Mouse (Mus musculus): ENCODE data around the gene Prkd2. TPM values are rescaled to one million over a fixed set of nuclear protein-coding genes. Genes with fewer than 3 reads are reported as not detected.

The Prkd2 gene
- polyA plus RNA-seq, 1 experiment, result 363 TPM

- H3K36me3 ChIP-seq (ENCODE audit: control insufficient read depth, insufficient read depth, low read length), result peaks cover 96% of the 10 kb centered on the region
Measured at GRCm38 (mm10) chr7:16867488-16867887, 24.8 kb downstream of the Prkd2 start.

GRCm38 (mm10) chr7:16869497-16869896 is 26.8 kb downstream of the Prkd2 start:
- Histone ChIP-seq H3K4me1 (replicated peaks; ENCODE audit: control insufficient read depth, insufficient read depth, low read length) (peaks cover 8% of the 10 kb centered on the region), H3K36me3 (ENCODE audit: control insufficient read depth, insufficient read depth, low read length) (peaks cover 76% of the 10 kb centered on the region), H3K4me3 (ENCODE audit: control insufficient read depth, insufficient read depth, low read length) (no peak overlapping the region), H3K27ac (ENCODE audit: control insufficient read depth, insufficient read depth, low read length) (no peak overlapping the region), H3K27me3 (ENCODE audit: control insufficient read depth, insufficient read depth, low read length) (no peaks in the 10 kb centered on the region)
- no peak for DNase-seq
- 95% methylated on average over 16 of the region's 16 CpGs for WGBS
- TF ChIP-seq CTCF (IDR thresholded peaks at IDR 0.05; ENCODE audit: borderline replicate concordance, control insufficient read depth, extremely low read depth, insufficient read depth, low read length, poor library complexity) (no peak), POLR2A (IDR thresholded peaks at IDR 0.05; ENCODE audit: control insufficient read depth, extremely low read depth, insufficient read depth, low read length, poor library complexity) (no peak)

More at GRCm38 (mm10) chr7:16867488-16867887, 24.8 kb downstream of the Prkd2 start:
- H3K27ac ChIP-seq (ENCODE audit: control insufficient read depth, insufficient read depth, low read length), result no peak overlapping the region
- WGBS, result 97% methylated on average over 3 of the region's 3 CpGs
- no peak for DNase-seq
- TF ChIP-seq POLR2A (IDR thresholded peaks at IDR 0.05; ENCODE audit: control insufficient read depth, extremely low read depth, insufficient read depth, low read length, poor library complexity) (no peak), CTCF (IDR thresholded peaks at IDR 0.05; ENCODE audit: borderline replicate concordance, control insufficient read depth, extremely low read depth, insufficient read depth, low read length, poor library complexity) (no peak)
- H3K27me3 ChIP-seq (ENCODE audit: control insufficient read depth, insufficient read depth, low read length), result no peaks in the 10 kb centered on the region
- no peak overlapping the region for H3K4me3 ChIP-seq (ENCODE audit: control insufficient read depth, insufficient read depth, low read length)
- H3K4me1 ChIP-seq (replicated peaks; ENCODE audit: control insufficient read depth, insufficient read depth, low read length), result no peaks in the 10 kb centered on the region

- Histone ChIP-seq H3K36me3 (ENCODE audit: control insufficient read depth, insufficient read depth, low read length) (peaks cover 55% of the 10 kb centered on the region), H3K27ac (ENCODE audit: control insufficient read depth, insufficient read depth, low read length) (no peak overlapping the region), H3K4me3 (ENCODE audit: control insufficient read depth, insufficient read depth, low read length) (no peak overlapping the region), H3K27me3 (ENCODE audit: control insufficient read depth, insufficient read depth, low read length) (no peaks in the 10 kb centered on the region), H3K4me1 (replicated peaks; ENCODE audit: control insufficient read depth, insufficient read depth, low read length) (peaks cover 16% of the 10 kb centered on the region)
- 96% methylated on average over 10 of the region's 10 CpGs for WGBS
- no peak for TF ChIP-seq POLR2A (IDR thresholded peaks at IDR 0.05; ENCODE audit: control insufficient read depth, extremely low read depth, insufficient read depth, low read length, poor library complexity)
- TF ChIP-seq CTCF (IDR thresholded peaks at IDR 0.05; ENCODE audit: borderline replicate concordance, control insufficient read depth, extremely low read depth, insufficient read depth, low read length, poor library complexity), result no peak
- no peak for DNase-seq
Measured at GRCm38 (mm10) chr7:16871600-16871999, 28.9 kb downstream of the Prkd2 start.

- TF ChIP-seq POLR2A (IDR thresholded peaks at IDR 0.05; ENCODE audit: control insufficient read depth, extremely low read depth, insufficient read depth, low read length, poor library complexity) (no peak), CTCF (IDR thresholded peaks at IDR 0.05; ENCODE audit: borderline replicate concordance, control insufficient read depth, extremely low read depth, insufficient read depth, low read length, poor library complexity) (no peak)
- H3K27me3 ChIP-seq (ENCODE audit: control insufficient read depth, insufficient read depth, low read length), result no peaks in the 10 kb centered on the region
- no peak for DNase-seq
- 97% methylated on average over 9 of the region's 9 CpGs for WGBS
- no peak overlapping the region for H3K4me3 ChIP-seq (ENCODE audit: control insufficient read depth, insufficient read depth, low read length)
- H3K27ac ChIP-seq (ENCODE audit: control insufficient read depth, insufficient read depth, low read length), result no peak overlapping the region
- H3K4me1 ChIP-seq (replicated peaks; ENCODE audit: control insufficient read depth, insufficient read depth, low read length), result peaks cover 20% of the 10 kb centered on the region
- H3K36me3 ChIP-seq (ENCODE audit: control insufficient read depth, insufficient read depth, low read length), result peaks cover 47% of the 10 kb centered on the region
Measured at GRCm38 (mm10) chr7:16872478-16872877, 29.8 kb downstream of the Prkd2 start.

GRCm38 (mm10) chr7:16873392-16873791 is 30.7 kb downstream of the Prkd2 start:
- DNase-seq, result no peak
- 94% methylated on average over 4 of the region's 4 CpGs for WGBS
- TF ChIP-seq POLR2A (IDR thresholded peaks at IDR 0.05; ENCODE audit: control insufficient read depth, extremely low read depth, insufficient read depth, low read length, poor library complexity) (no peak), CTCF (IDR thresholded peaks at IDR 0.05; ENCODE audit: borderline replicate concordance, control insufficient read depth, extremely low read depth, insufficient read depth, low read length, poor library complexity) (no peak)
- Histone ChIP-seq H3K4me3 (ENCODE audit: control insufficient read depth, insufficient read depth, low read length) (no peak overlapping the region), H3K27me3 (ENCODE audit: control insufficient read depth, insufficient read depth, low read length) (no peaks in the 10 kb centered on the region), H3K4me1 (replicated peaks; ENCODE audit: control insufficient read depth, insufficient read depth, low read length) (peaks cover 20% of the 10 kb centered on the region), H3K27ac (ENCODE audit: control insufficient read depth, insufficient read depth, low read length) (no peak overlapping the region), H3K36me3 (ENCODE audit: control insufficient read depth, insufficient read depth, low read length) (peaks cover 37% of the 10 kb centered on the region)

GRCm38 (mm10) chr7:16874190-16874589 is 31.5 kb downstream of the Prkd2 start:
- peak; percentile 88 for TF ChIP-seq CTCF (IDR thresholded peaks at IDR 0.05; ENCODE audit: borderline replicate concordance, control insufficient read depth, extremely low read depth, insufficient read depth, low read length, poor library complexity)
- no peak for TF ChIP-seq POLR2A (IDR thresholded peaks at IDR 0.05; ENCODE audit: control insufficient read depth, extremely low read depth, insufficient read depth, low read length, poor library complexity)
- no peak overlapping the region for H3K4me3 ChIP-seq (ENCODE audit: control insufficient read depth, insufficient read depth, low read length)
- H3K36me3 ChIP-seq (ENCODE audit: control insufficient read depth, insufficient read depth, low read length), result peaks cover 29% of the 10 kb centered on the region
- WGBS, result 2% methylated on average over 17 of the region's 17 CpGs
- H3K27ac ChIP-seq (ENCODE audit: control insufficient read depth, insufficient read depth, low read length), result no peak overlapping the region; the same call in 1 of the 2 replicates
- DNase-seq, result peak; percentile 82
- H3K27me3 ChIP-seq (ENCODE audit: control insufficient read depth, insufficient read depth, low read length), result no peaks in the 10 kb centered on the region
- H3K4me1 ChIP-seq (replicated peaks; ENCODE audit: control insufficient read depth, insufficient read depth, low read length), result peaks cover 20% of the 10 kb centered on the region
